Comparison of ENCODE assay signal across 9 mouse cellular contexts in genomic region chr12:103281912-103282311, GRCm38 (mm10). TPM values are rescaled to one million over a fixed set of nuclear protein-coding genes. Genes with fewer than 3 reads are reported as not detected.
A peak's percentile ranks its signal among the peaks of the same experiment; 100 is the strongest.
DNase-seq lines count a peak whose midpoint lies in the region; ATAC-seq and TF ChIP-seq lines count a peak whose summit lies in the region.
"Had no signal": no experiment of that assay in that cellular context is flagged by ENCODE, and none has a peak within 500 bp of the region (broad histone marks: within the 10 kb centered on the region; RNA-seq: fewer than 3 reads in every experiment).

No protein-coding gene starts in this region.

- H3K27me3 ChIP-seq in Patski, result no peaks in the 10 kb centered on the region
- no peaks in the 10 kb centered on the region for H3K27me3 ChIP-seq in liver, postnatal 0 days (ENCODE audit: insufficient read depth, low read length)

- in situ Hi-C loops in Patski (cut with MboI; ENCODE audit: low pct_unique_long_range_greater_than_20kb), result no loop called here

- H3K4me2 ChIP-seq in liver, postnatal 0 days (ENCODE audit: low read depth, low read length), result no peak overlapping the region

- DNase-seq in 3T3-L1 (ENCODE audit: low read depth, low spot score) (peak; percentile 75), Patski (ENCODE audit: low read depth, low spot score) (no peak)
- peak; percentile 75 for DNase-seq in kidney, adult 18-20 months
- DNase-seq in liver, postnatal 0 days, result peak; percentile 64
- DNase-seq in thymus, postnatal 36 days, result no peak
- DNase-seq in urinary bladder, postnatal 4 days (ENCODE audit: low spot score in 2 of 2), result no peak
- no peak for DNase-seq in cerebellum, adult 11-12 months

- no peaks in the 10 kb centered on the region for H3K36me3 ChIP-seq in liver, postnatal 0 days (replicated peaks; ENCODE audit: insufficient read depth, low read length)

- H3K4me1 ChIP-seq in liver, postnatal 0 days (ENCODE audit: insufficient read depth), result no peaks in the 10 kb centered on the region

- no peak overlapping the region for H3K27ac ChIP-seq in liver, postnatal 0 days (ENCODE audit: low read depth)

- CTCF ChIA-PET in Patski (lab: Charles Lee), result no interaction called here

- TF ChIP-seq EP300 in liver, postnatal 0 days (IDR thresholded peaks at IDR 0.05; ENCODE audit: low read depth), result peak; percentile 19; the same call in 1 of the 2 replicates

- TF ChIP-seq CTCF in Patski (IDR thresholded peaks at IDR 0.05), result no peak
- no peak for TF ChIP-seq CTCF in liver, postnatal 0 days (IDR thresholded peaks at IDR 0.05; ENCODE audit: low read depth)

- WGBS in liver, postnatal 0 days (ENCODE audit: insufficient replicate concordance), result 44% methylated on average over 4 of the region's 4 CpGs

- POLR2A ChIA-PET in Patski (lab: Charles Lee), result interaction anchor here (0.7 kb wide), 1 partner anchor 247 kb away, joined by 6 read pairs; no protein-coding TSS in a partner anchor

- ATAC-seq in Patski, result peak; percentile 69
- peak; percentile 96 for ATAC-seq in liver, postnatal 0 days
- no peak for ATAC-seq in granulocyte monocyte progenitor cell, adult 5-6 weeks (replicated peaks; ENCODE audit: poor library complexity, severe bottlenecking)

- H3K4me3 ChIP-seq in liver, postnatal 0 days (ENCODE audit: low read depth, low read length), result no peak overlapping the region

- H3K9me3 ChIP-seq in liver, postnatal 0 days (ENCODE audit: low read length), result no peaks in the 10 kb centered on the region

- H3K9ac ChIP-seq in liver, postnatal 0 days (replicated peaks), result no peak overlapping the region

RNA-seq across cellular contexts. Expression of gene Fam181a, which starts 28.9 kb away (rescaled TPM):
- not detected for polyA plus RNA-seq in Patski (2021)
- not detected in 2 replicates for polyA plus RNA-seq in liver, postnatal 0 days (2015; fragmentation: Nextera tagmentation; extraction: Ambion mirVana)
- total RNA-seq in granulocyte monocyte progenitor cell, adult 5-6 weeks (2014; fragmentation: Nextera tagmentation), result not detected in 2 replicates
- total RNA-seq in granulocyte monocyte progenitor cell, adult 5-6 weeks (2017), result not detected in 2 replicates
- polyA plus RNA-seq: thymus, postnatal 0 days had no signal

RNA-seq across cellular contexts. Expression of gene Prima1, which starts 40.0 kb away (rescaled TPM):
- 0.28 TPM for polyA plus RNA-seq in Patski (2021)
- polyA plus RNA-seq in liver, postnatal 0 days (2015; fragmentation: Nextera tagmentation; extraction: Ambion mirVana), result not detected in 2 replicates
- not detected in 2 replicates for total RNA-seq in granulocyte monocyte progenitor cell, adult 5-6 weeks (2014; fragmentation: Nextera tagmentation)
- not detected in 2 replicates for total RNA-seq in granulocyte monocyte progenitor cell, adult 5-6 weeks (2017)
- polyA plus RNA-seq: thymus, postnatal 0 days had no signal

Comparison
In these comparisons a context has a peak if more than half of its experiments do, and no peak if none do; other contexts are left out.
1. DNase-seq: peak in 3T3-L1 (single experiment), kidney, adult 18-20 months (single experiment) and liver, postnatal 0 days (single experiment); none in Patski (single experiment), thymus, postnatal 36 days (0 of 2), urinary bladder, postnatal 4 days (0 of 2) and cerebellum, adult 11-12 months (single experiment).